Mouse (Mus musculus): ENCODE measurements around the gene Mael. TPM values are rescaled to one million over a fixed set of nuclear protein-coding genes. Genes with fewer than 3 reads are reported as not detected.

The Mael gene
- polyA plus RNA-seq, 1 experiment from 2014 or later, result not detected

GRCm38 (mm10) chr1:166182952-166183627 lies 55.5 kb downstream of the Mael start:
- H3K27ac ChIP-seq (ENCODE audit: low read length), result peak overlapping the region; percentile 21; the same call in 1 of the 2 replicates
- ATAC-seq, result peak; percentile 28

GRCm38 (mm10) chr1:166181510-166181909 lies 57.0 kb downstream of the Mael start:
- Histone ChIP-seq H3K27me3 (replicated peaks; ENCODE audit: control insufficient read depth, insufficient read depth, low read length) (no peaks in the 10 kb centered on the region), H3K36me3 (ENCODE audit: control insufficient read depth, insufficient read depth) (no peaks in the 10 kb centered on the region), H3K4me2 (ENCODE audit: low read length) (no peak overlapping the region), H3K9me3 (ENCODE audit: control insufficient read depth, low read length) (no peaks in the 10 kb centered on the region), H3K27ac (ENCODE audit: low read length) (no peak overlapping the region), H3K4me1 (replicated peaks; ENCODE audit: control insufficient read depth, insufficient read depth, low read length) (peaks cover 6% of the 10 kb centered on the region; the same call in 1 of the 2 replicates), H3K4me3 (replicated peaks; ENCODE audit: low read length) (no peak overlapping the region), H3K9ac (replicated peaks; ENCODE audit: low read depth, low read length) (no peak overlapping the region)
- no peak for ATAC-seq
- WGBS, result 86% methylated on average over 7 of the region's 7 CpGs

More at GRCm38 (mm10) chr1:166182952-166183627, 55.5 kb downstream of the Mael start:
- Histone ChIP-seq H3K27me3 (replicated peaks; ENCODE audit: control insufficient read depth, insufficient read depth, low read length) (no peaks in the 10 kb centered on the region), H3K36me3 (ENCODE audit: control insufficient read depth, insufficient read depth) (no peaks in the 10 kb centered on the region), H3K4me1 (replicated peaks; ENCODE audit: control insufficient read depth, insufficient read depth, low read length) (peaks cover 6% of the 10 kb centered on the region; the same call in 1 of the 2 replicates), H3K4me3 (replicated peaks; ENCODE audit: low read length) (no peak overlapping the region), H3K9me3 (ENCODE audit: control insufficient read depth, low read length) (no peaks in the 10 kb centered on the region), H3K9ac (replicated peaks; ENCODE audit: low read depth, low read length) (no peak overlapping the region), H3K4me2 (ENCODE audit: low read length) (no peak overlapping the region)
- 45% methylated on average over 10 of the region's 10 CpGs for WGBS

DNA sequence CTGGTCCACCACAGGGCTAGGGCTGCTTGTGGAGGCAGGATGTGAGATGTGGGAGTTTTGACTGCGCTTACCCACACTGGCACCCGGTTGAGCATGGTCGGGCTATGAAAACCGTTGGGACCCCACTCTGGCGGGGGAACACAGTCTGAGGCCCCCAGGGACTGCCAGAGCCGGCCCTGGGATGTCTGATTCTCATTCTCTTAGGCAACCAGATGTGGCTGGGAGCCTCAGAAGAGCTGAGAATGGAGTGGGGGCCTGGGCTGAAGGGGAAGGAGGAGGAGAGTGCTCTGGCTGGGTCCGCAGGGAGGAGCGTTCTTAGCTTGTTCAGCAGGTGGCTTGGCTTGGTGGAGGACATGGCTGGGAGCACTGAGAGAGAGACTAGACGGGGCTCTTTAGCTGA lies 64.9 kb downstream of the Mael start:
- Histone ChIP-seq H3K36me3 (ENCODE audit: control insufficient read depth, insufficient read depth) (no peaks in the 10 kb centered on the region), H3K4me3 (replicated peaks; ENCODE audit: low read length) (no peak overlapping the region), H3K27ac (ENCODE audit: low read length) (no peak overlapping the region), H3K4me2 (ENCODE audit: low read length) (no peak overlapping the region), H3K9me3 (ENCODE audit: control insufficient read depth, low read length) (no peaks in the 10 kb centered on the region), H3K4me1 (replicated peaks; ENCODE audit: control insufficient read depth, insufficient read depth, low read length) (no peaks in the 10 kb centered on the region), H3K9ac (replicated peaks; ENCODE audit: low read depth, low read length) (no peak overlapping the region), H3K27me3 (replicated peaks; ENCODE audit: control insufficient read depth, insufficient read depth, low read length) (no peaks in the 10 kb centered on the region)
- no peak for ATAC-seq
- WGBS, result 82% methylated on average over 9 of the region's 9 CpGs

GRCm38 (mm10) chr1:166172992-166173391 lies 65.6 kb downstream of the Mael start:
- Histone ChIP-seq H3K9ac (replicated peaks; ENCODE audit: low read depth, low read length) (no peak overlapping the region), H3K4me3 (replicated peaks; ENCODE audit: low read length) (no peak overlapping the region), H3K36me3 (ENCODE audit: control insufficient read depth, insufficient read depth) (no peaks in the 10 kb centered on the region), H3K27ac (ENCODE audit: low read length) (no peak overlapping the region), H3K9me3 (ENCODE audit: control insufficient read depth, low read length) (no peaks in the 10 kb centered on the region), H3K4me1 (replicated peaks; ENCODE audit: control insufficient read depth, insufficient read depth, low read length) (no peaks in the 10 kb centered on the region), H3K27me3 (replicated peaks; ENCODE audit: control insufficient read depth, insufficient read depth, low read length) (no peaks in the 10 kb centered on the region), H3K4me2 (ENCODE audit: low read length) (no peak overlapping the region)
- ATAC-seq, result no peak
- 70% methylated on average over 3 of the region's 3 CpGs for WGBS

- 96% methylated on average over 12 of the region's 12 CpGs for WGBS
- no peak for ATAC-seq
- Histone ChIP-seq H3K27ac (ENCODE audit: low read length) (no peak overlapping the region), H3K36me3 (ENCODE audit: control insufficient read depth, insufficient read depth) (no peaks in the 10 kb centered on the region), H3K9ac (replicated peaks; ENCODE audit: low read depth, low read length) (no peak overlapping the region), H3K9me3 (ENCODE audit: control insufficient read depth, low read length) (no peaks in the 10 kb centered on the region), H3K4me1 (replicated peaks; ENCODE audit: control insufficient read depth, insufficient read depth, low read length) (no peaks in the 10 kb centered on the region), H3K4me3 (replicated peaks; ENCODE audit: low read length) (no peak overlapping the region), H3K4me2 (ENCODE audit: low read length) (no peak overlapping the region), H3K27me3 (replicated peaks; ENCODE audit: control insufficient read depth, insufficient read depth, low read length) (no peaks in the 10 kb centered on the region)
Measured at GRCm38 (mm10) chr1:166170852-166171251, 67.7 kb downstream of the Mael start.

DNA sequence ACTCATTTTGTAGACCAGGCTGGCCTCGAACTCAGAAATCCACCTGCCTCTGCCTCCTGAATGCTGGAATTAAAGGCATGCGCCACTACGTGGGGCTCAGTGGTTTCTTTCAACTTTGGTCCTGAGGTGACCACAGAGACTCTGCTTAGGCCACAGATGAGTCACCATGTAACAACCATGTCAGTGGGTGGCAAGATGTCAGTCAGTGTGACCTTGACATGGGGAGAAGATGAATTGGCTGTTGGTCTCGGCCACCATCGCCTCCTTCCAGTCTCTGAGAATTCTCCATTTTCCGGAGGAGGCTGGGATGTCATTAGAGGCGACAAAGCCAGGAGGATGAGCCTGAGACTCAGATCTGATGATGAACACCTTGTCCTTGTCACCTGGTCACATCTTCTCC lies 68.8 kb downstream of the Mael start:
- Histone ChIP-seq H3K27ac (ENCODE audit: low read length) (no peak overlapping the region), H3K9ac (replicated peaks; ENCODE audit: low read depth, low read length) (no peak overlapping the region), H3K4me1 (replicated peaks; ENCODE audit: control insufficient read depth, insufficient read depth, low read length) (no peaks in the 10 kb centered on the region), H3K4me3 (replicated peaks; ENCODE audit: low read length) (no peak overlapping the region), H3K9me3 (ENCODE audit: control insufficient read depth, low read length) (no peaks in the 10 kb centered on the region), H3K36me3 (ENCODE audit: control insufficient read depth, insufficient read depth) (no peaks in the 10 kb centered on the region), H3K4me2 (ENCODE audit: low read length) (no peak overlapping the region), H3K27me3 (replicated peaks; ENCODE audit: control insufficient read depth, insufficient read depth, low read length) (no peaks in the 10 kb centered on the region)
- ATAC-seq, result no peak
- 92% methylated on average over 7 of the region's 7 CpGs for WGBS

GRCm38 (mm10) chr1:166168017-166168416 lies 70.5 kb downstream of the Mael start:
- no peak overlapping the region for H3K4me3 ChIP-seq (replicated peaks; ENCODE audit: low read length)
- H3K27ac ChIP-seq (ENCODE audit: low read length), result no peak overlapping the region
- ATAC-seq, result no peak
- H3K4me2 ChIP-seq (ENCODE audit: low read length), result no peak overlapping the region
- 96% methylated on average over 7 of the region's 7 CpGs for WGBS
- no peaks in the 10 kb centered on the region for H3K4me1 ChIP-seq (replicated peaks; ENCODE audit: control insufficient read depth, insufficient read depth, low read length)
- H3K27me3 ChIP-seq (replicated peaks; ENCODE audit: control insufficient read depth, insufficient read depth, low read length), result no peaks in the 10 kb centered on the region
- H3K9ac ChIP-seq (replicated peaks; ENCODE audit: low read depth, low read length), result no peak overlapping the region
- H3K36me3 ChIP-seq (ENCODE audit: control insufficient read depth, insufficient read depth), result no peaks in the 10 kb centered on the region
- H3K9me3 ChIP-seq (ENCODE audit: control insufficient read depth, low read length), result no peaks in the 10 kb centered on the region

GRCm38 (mm10) chr1:166167405-166167804 lies 71.1 kb downstream of the Mael start:
- 55% methylated on average over 4 of the region's 4 CpGs for WGBS
- no peak overlapping the region for H3K27ac ChIP-seq (ENCODE audit: low read length)
- H3K27me3 ChIP-seq (replicated peaks; ENCODE audit: control insufficient read depth, insufficient read depth, low read length), result no peaks in the 10 kb centered on the region
- H3K36me3 ChIP-seq (ENCODE audit: control insufficient read depth, insufficient read depth), result no peaks in the 10 kb centered on the region
- H3K9ac ChIP-seq (replicated peaks; ENCODE audit: low read depth, low read length), result no peak overlapping the region
- no peak overlapping the region for H3K4me3 ChIP-seq (replicated peaks; ENCODE audit: low read length)
- no peaks in the 10 kb centered on the region for H3K4me1 ChIP-seq (replicated peaks; ENCODE audit: control insufficient read depth, insufficient read depth, low read length)
- 0 out of 2 replicates have a peak, but pooled peaks have one; percentile 33 for ATAC-seq
- H3K9me3 ChIP-seq (ENCODE audit: control insufficient read depth, low read length), result no peaks in the 10 kb centered on the region
- no peak overlapping the region for H3K4me2 ChIP-seq (ENCODE audit: low read length)

DNA sequence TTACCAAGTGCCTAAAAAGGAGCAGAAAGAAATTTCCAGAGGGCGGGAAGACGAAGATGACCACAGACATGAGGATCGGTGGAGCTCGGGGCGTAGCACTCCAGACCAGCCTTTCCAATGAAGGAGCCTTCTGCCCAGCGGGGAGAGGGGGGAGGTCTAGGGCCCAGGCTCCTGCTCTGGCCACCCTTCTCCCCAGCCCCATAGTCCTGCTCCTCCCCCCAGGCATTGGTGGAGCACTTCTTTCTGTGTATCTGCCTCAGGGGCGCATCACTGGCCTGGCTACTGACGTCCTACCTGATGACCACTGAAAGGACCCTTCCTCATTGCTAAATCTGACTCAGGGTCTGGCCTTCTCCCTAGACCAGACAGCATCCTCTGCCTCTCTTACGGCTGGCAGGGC lies 73.4 kb downstream of the Mael start:
- Histone ChIP-seq H3K27me3 (replicated peaks; ENCODE audit: control insufficient read depth, insufficient read depth, low read length) (no peaks in the 10 kb centered on the region), H3K9me3 (ENCODE audit: control insufficient read depth, low read length) (no peaks in the 10 kb centered on the region), H3K9ac (replicated peaks; ENCODE audit: low read depth, low read length) (no peak overlapping the region), H3K27ac (ENCODE audit: low read length) (no peak overlapping the region), H3K36me3 (ENCODE audit: control insufficient read depth, insufficient read depth) (no peaks in the 10 kb centered on the region), H3K4me3 (replicated peaks; ENCODE audit: low read length) (no peak overlapping the region), H3K4me1 (replicated peaks; ENCODE audit: control insufficient read depth, insufficient read depth, low read length) (peaks cover 4% of the 10 kb centered on the region), H3K4me2 (ENCODE audit: low read length) (no peak overlapping the region)
- 89% methylated on average over 9 of the region's 9 CpGs for WGBS
- ATAC-seq, result no peak

- no peak for ATAC-seq
- Histone ChIP-seq H3K4me1 (replicated peaks; ENCODE audit: control insufficient read depth, insufficient read depth, low read length) (peaks cover 4% of the 10 kb centered on the region), H3K27me3 (replicated peaks; ENCODE audit: control insufficient read depth, insufficient read depth, low read length) (no peaks in the 10 kb centered on the region; the same call in 1 of the 2 replicates), H3K36me3 (ENCODE audit: control insufficient read depth, insufficient read depth) (no peaks in the 10 kb centered on the region), H3K9me3 (ENCODE audit: control insufficient read depth, low read length) (no peaks in the 10 kb centered on the region), H3K27ac (ENCODE audit: low read length) (no peak overlapping the region), H3K4me2 (ENCODE audit: low read length) (no peak overlapping the region), H3K9ac (replicated peaks; ENCODE audit: low read depth, low read length) (no peak overlapping the region), H3K4me3 (replicated peaks; ENCODE audit: low read length) (no peak overlapping the region)
- 93% methylated on average over 14 of the region's 14 CpGs for WGBS
Measured at GRCm38 (mm10) chr1:166164580-166164979, 74.0 kb downstream of the Mael start.

Measured in forebrain, embryonic 16.5 days (tissue).